Mouse (Mus musculus) adrenal gland, postnatal 10 days (tissue): ENCODE measurements at regions not wholly inside any gene's neighbourhood (a gene's known extent, or its start where the extent isn't known, plus 50 kb on each side); places are given as distances from the start of the nearest gene placed in this dataset.
A peak's percentile ranks its signal among the peaks of the same experiment; 100 is the strongest.

ENCODE experiments used
- DNase-seq: peaks from one replicate; pipeline ENCODE4 v3.0.0; 2021; ENCODE audit warnings: mixed read lengths

GRCm38 (mm10) chr13:79057424-79057823 is 857.9 kb upstream of the Nr2f1 start:
- DNase-seq = no peak

- no peak for DNase-seq
These were observed 854.9 kb upstream of the Nr2f1 start for GRCm38 (mm10) chr13:79054481-79054880.

- DNase-seq = no peak
These were observed 853.9 kb upstream of the Nr2f1 start for GRCm38 (mm10) chr13:79053428-79053827.

- no peak for DNase-seq
These were observed 847.7 kb upstream of the Nr2f1 start for GRCm38 (mm10) chr13:79047240-79047639.

GRCm38 (mm10) chr13:79044657-79045056 is 845.1 kb upstream of the Nr2f1 start:
- DNase-seq = no peak

GRCm38 (mm10) chr13:79037883-79038282 is 838.3 kb upstream of the Nr2f1 start:
- DNase-seq = no peak

GRCm38 (mm10) chr13:79035276-79035675 is 835.7 kb upstream of the Nr2f1 start:
- DNase-seq = no peak

GRCm38 (mm10) chr13:79029974-79030373 is 830.4 kb upstream of the Nr2f1 start:
- DNase-seq = peak; percentile 16

GRCm38 (mm10) chr13:79027877-79028760 is 828.6 kb upstream of the Nr2f1 start:
- DNase-seq = peak; percentile 62

- DNase-seq = no peak
These were observed 826.1 kb upstream of the Nr2f1 start for GRCm38 (mm10) chr13:79025645-79026044.

GRCm38 (mm10) chr13:79018051-79018450 is 818.5 kb upstream of the Nr2f1 start:
- no peak for DNase-seq

- no peak for DNase-seq
These were observed 803.8 kb upstream of the Nr2f1 start for GRCm38 (mm10) chr13:79003313-79003712.

GRCm38 (mm10) chr13:78998855-78999254 is 799.3 kb upstream of the Nr2f1 start:
- no peak for DNase-seq

GRCm38 (mm10) chr13:78992326-78992725 is 792.8 kb upstream of the Nr2f1 start:
- DNase-seq = no peak

GRCm38 (mm10) chr13:78985921-78986320 is 786.4 kb upstream of the Nr2f1 start:
- DNase-seq = no peak

GRCm38 (mm10) chr13:78977224-78977780 is 777.7 kb upstream of the Nr2f1 start:
- no peak for DNase-seq

- DNase-seq = no peak
These were observed 738.8 kb upstream of the Nr2f1 start for GRCm38 (mm10) chr13:78938351-78938741.

GRCm38 (mm10) chr13:78937389-78938350 is 738.1 kb upstream of the Nr2f1 start:
- no peak for DNase-seq

- no peak for DNase-seq
These were observed 736.6 kb upstream of the Nr2f1 start for GRCm38 (mm10) chr13:78935990-78936650.

- DNase-seq = no peak
These were observed 728.8 kb upstream of the Nr2f1 start for GRCm38 (mm10) chr13:78928347-78928746.

GRCm38 (mm10) chr13:78920802-78921201 is 721.2 kb upstream of the Nr2f1 start:
- no peak for DNase-seq

GRCm38 (mm10) chr13:78909839-78910238 is 710.3 kb upstream of the Nr2f1 start:
- DNase-seq = no peak
